Mouse (Mus musculus) frontal cortex, adult 2 months (tissue): Measurements from ENCODE around the gene Sephs1. TPM values are rescaled to one million over a fixed set of nuclear protein-coding genes. Genes with fewer than 3 reads are reported as not detected.

Source experiments
- polyA plus RNA-seq: library from polyadenylated mRNA; depleted of rRNA; stranded (reverse); fragments of >200 nt; gene quantifications from 2 replicates; pipeline ENCODE4 v1.2.3, GENCODE M21; 2012; rRNA removed

The Sephs1 gene
- polyA plus RNA-seq, 1 experiment, result 23.2 TPM

Other genes with a start within 250 kb of the Sephs1 start
- 45.1 and 48.9 TPM in 2 replicates for gene Prpf18, start 229.5 kb upstream of the Sephs1 start, polyA plus RNA-seq
- 5.1 and 5.4 TPM in 2 replicates for gene Bend7, start 163.7 kb upstream of the Sephs1 start, polyA plus RNA-seq
- gene Phyh, start 37.5 kb downstream of the Sephs1 start, polyA plus RNA-seq, result 143 and 146 TPM in 2 replicates
- 1.5 and 2.0 TPM in 2 replicates for gene Ucma, start 94.6 kb downstream of the Sephs1 start, polyA plus RNA-seq
- 2.1 and 2.2 TPM in 2 replicates for gene Mcm10, start 131.2 kb downstream of the Sephs1 start, polyA plus RNA-seq
- gene Optn, start 182.5 kb downstream of the Sephs1 start, polyA plus RNA-seq, result 11.7 and 13.5 TPM in 2 replicates